Mouse (Mus musculus): ENCODE data around the gene Gm37240.

GRCm38 (mm10) chr3:85850079-85850478 is 37.2 kb downstream of the Gm37240 start:
- no peak for TF ChIP-seq CTCF (IDR thresholded peaks at IDR 0.05; ENCODE audit: borderline replicate concordance, extremely low read depth, insufficient read depth, insufficient read length)
- no peak for TF ChIP-seq POLR2A (IDR thresholded peaks at IDR 0.05; ENCODE audit: borderline replicate concordance, extremely low read depth, insufficient read depth, insufficient read length, poor library complexity, severe bottlenecking)
